Mouse (Mus musculus) c-Kit-positive CD71-positive TER-119-positive erythroid progenitor cells, embryonic 14.5 days (primary cell): Measurements from ENCODE around the gene Ybx1.

Source experiments
- DNase-seq: peaks from one replicate; pipeline ENCODE4 v3.0.0-alpha.2; 2013; ENCODE audit warnings: low spot score

Gene Ybx1

GRCm38 (mm10) chr4:119266606-119267005 lies 27.8 kb downstream of the Ybx1 start:
- no peak for DNase-seq

DNA sequence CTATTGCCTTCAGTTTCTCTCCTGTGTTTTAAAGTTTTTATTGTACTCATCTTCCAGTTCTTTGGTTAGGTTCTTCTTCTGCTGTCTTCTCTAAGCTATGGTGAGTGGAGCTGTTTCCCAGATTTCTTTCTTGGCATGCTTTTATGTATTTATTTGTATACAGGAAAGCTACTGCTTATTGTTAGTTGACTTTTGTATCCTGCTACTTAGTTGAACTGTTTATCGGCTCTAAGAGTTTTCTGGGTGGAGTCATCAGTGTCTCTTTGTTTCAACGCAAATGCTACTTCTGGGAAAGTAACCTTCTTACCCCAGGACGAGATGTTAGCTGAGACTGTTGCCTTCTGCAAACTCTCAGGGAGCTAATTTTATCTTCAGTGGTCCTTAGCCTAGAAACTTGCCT lies 30.9 kb downstream of the Ybx1 start:
- no peak for DNase-seq

- no peak for DNase-seq
These were observed 31.9 kb downstream of the Ybx1 start for GRCm38 (mm10) chr4:119262483-119262882.

GRCm38 (mm10) chr4:119261087-119261713 lies 33.2 kb downstream of the Ybx1 start:
- DNase-seq = no peak

GRCm38 (mm10) chr4:119259344-119260254 lies 34.8 kb downstream of the Ybx1 start:
- no peak for DNase-seq

GRCm38 (mm10) chr4:119257083-119257482 lies 37.3 kb downstream of the Ybx1 start:
- DNase-seq = no peak

GRCm38 (mm10) chr4:119255351-119255750 lies 39.1 kb downstream of the Ybx1 start, which contains the start of gene Cldn19:
Gene Cldn19, plus strand, starts transcription at chr4:119255414.
- DNase-seq = no peak

- DNase-seq = no peak
These were observed 40.3 kb downstream of the Ybx1 start for GRCm38 (mm10) chr4:119254012-119254618.

- DNase-seq = no peak
These were observed 42.2 kb downstream of the Ybx1 start for GRCm38 (mm10) chr4:119252025-119252808.

DNA sequence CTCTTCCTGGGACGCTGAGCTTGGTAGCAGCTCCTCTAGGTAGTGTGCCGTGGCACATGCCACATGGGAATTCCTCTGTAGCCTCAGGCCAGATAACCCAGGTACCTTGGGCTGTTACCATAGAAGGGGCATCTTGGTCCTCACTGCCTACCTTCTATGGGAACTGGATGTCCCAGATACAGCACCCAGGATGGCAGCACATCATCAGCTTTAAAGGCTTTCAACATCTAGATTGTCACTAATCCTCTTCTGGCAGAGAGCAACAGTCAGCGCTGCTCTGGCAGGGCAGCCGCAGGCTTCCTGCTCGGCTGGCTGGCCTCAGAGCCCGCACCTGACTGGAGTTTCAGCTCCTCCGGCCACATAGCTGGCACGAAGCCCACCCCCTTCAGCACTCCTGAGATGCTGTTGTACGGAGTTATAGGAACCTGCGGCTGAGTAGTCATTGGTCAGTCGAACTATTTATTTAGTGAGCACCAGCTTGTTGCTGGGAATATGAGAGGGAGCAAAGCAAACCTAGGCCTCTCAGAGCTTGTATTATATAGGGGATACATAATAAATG lies 45.9 kb downstream of the Ybx1 start:
- DNase-seq = no peak

DNA sequence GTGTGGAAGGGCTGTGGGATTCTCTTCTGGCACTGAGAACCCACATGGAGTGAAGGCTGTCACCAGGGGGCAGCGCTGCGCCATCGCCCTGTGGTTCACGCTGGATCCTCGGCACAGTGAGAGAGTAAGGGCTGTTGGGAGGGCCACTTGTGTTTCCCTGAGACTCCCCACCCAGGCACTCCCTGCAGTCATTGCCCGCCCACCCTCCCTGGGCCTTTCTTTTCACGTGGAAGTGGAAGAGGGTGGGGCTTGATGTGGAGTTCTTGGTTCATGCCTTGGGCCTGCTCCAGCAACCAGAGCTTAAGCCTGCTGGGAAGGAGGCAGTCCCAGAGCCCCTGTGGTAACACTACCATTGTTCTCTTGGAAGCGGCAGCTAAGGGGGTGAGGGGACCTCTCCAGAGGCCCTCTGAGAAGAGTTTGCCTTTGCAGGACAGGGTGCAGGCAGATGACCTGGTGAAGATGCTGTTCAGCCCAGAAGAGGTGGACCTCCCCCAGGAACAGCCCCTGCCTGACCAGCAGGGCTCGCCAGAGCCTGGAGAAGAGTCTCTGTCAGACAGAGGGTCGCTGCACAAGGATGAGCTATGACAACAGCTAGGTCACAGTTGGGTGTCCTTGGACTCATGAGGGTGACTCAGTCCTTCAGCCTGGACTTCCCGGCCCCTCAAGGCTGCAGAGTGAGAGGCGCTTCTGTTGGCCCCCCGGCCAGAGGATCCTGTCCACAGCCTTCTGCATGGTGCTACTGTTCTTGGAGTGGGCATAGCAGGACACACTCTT lies 46.8 kb downstream of the Ybx1 start:
- DNase-seq = peak; percentile 50

GRCm38 (mm10) chr4:119246688-119247225 lies 47.6 kb downstream of the Ybx1 start:
- DNase-seq = no peak

- no peak for DNase-seq
These were observed 48.4 kb downstream of the Ybx1 start for GRCm38 (mm10) chr4:119245961-119246360.

DNA sequence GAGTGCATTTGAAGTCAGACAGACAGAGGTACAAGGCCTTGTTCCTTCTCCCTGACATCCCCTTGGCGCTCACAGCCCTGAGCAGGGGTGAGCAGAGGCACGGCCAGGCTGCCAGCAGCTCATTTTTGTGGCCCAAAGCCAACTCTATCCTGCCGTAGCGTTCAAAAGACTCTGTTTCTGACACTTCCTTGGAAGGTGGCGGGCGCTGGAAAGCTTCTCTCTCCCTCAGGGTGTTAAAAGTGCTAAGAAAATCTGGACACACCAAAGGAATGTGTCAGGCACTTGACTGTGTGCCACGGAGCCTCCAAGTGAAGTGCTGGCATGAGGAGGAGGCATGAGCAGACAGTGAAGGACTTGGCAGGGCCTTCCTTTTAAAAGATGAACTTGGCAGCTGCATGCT lies 48.8 kb downstream of the Ybx1 start:
- no peak for DNase-seq

DNA sequence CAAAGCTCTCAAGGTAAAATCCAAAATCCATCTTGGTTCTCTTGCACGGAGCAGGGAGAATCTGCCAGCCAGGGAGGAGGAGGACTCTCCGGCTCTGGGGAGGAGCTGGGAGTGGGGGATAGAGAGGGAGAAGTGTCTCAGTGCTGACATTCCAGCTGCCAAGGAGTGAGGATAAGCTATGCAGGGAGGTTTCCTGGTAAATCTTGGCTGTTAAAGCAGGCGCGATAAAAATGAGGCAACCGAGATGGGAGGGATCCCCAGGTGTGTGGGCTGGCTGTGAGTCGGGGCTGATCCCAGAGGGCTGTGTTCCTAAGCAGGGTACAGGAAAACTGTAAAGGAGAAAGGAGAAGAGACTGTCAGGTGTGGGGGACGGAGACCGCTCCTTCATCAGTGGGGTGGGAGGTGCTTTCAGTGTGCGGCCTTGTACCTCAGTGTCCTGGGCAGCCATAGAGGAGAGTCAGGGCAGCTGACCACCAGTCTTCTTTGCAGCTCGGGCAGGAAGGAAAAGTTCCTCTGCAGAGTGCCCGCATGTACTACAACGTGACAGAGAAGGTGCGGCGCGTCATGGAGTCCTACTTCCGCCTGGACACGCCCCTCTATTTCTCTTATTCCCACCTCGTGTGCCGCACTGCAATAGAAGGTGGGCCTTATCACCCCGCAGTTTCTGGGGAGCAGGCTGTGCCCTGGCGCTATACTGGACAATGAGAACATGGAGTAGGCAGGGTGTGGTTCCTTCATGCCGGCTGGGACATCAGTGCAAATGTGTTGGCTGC lies 49.8 kb downstream of the Ybx1 start:
- no peak for DNase-seq

DNA sequence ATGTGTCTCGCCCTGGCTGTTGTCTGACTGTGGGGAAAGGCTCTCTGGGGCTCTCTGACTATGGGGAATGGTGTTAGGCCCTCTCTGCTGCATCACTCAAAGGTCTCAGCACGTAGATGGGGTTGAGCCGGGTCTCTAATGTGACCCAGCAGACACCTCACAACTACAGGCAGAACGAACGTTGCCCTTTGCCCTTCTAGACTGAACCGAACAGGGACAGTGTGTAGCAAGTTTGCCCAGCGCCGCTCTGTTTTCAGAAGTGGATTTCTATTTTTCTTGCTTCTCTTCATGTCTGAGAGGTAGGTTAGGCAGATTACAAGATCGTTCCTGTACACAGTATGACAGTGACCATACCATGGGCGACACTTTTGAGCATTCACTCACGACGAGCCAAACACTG lies 51.8 kb downstream of the Ybx1 start:
- DNase-seq = no peak

DNA sequence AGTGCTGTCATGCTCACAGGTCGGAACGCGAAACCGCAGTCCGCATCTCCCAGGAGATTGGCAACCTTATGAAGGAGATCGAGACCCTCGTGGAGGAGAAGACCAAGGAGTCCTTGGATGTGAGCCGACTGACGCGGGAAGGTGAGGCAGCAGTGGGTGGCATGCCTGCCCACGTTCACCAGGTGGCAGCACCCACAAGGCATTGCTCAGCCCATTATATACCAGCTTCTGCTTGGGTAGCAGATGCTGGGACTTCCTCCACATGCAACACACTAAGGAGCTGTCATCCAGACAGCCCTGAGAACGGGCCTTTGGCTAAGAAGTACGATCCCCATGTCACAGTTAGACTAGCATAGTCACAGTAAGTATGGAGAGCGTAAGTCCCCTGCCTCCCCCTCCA lies 52.7 kb downstream of the Ybx1 start:
- no peak for DNase-seq

DNA sequence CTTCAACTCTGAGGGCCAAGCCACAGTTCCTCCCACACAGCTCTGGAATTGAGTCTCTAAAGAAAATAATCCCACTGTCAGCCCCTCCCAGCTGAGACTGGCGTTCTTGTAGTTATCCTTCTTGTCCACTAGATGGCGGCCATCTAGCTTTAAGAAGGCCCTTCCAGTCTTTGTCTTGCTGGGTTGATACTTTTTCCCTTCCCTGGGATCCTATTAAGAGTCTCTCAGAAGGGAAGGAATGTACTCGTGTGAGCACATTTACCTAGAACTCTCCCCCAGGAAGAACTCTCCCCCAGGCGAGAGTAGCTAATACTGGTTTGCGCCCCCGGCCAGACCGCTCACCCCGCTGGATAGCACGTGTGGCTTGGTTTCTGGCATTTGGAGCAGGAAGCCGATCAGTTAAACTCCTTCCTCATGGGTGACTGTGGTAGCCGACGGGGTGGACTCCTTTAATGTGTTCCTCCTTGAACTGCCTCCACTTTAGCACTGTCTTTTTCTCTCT lies 55.2 kb downstream of the Ybx1 start:
- peak; percentile 73 for DNase-seq

GRCm38 (mm10) chr4:119238661-119239060 lies 55.7 kb downstream of the Ybx1 start:
- DNase-seq = peak; percentile 10

DNA sequence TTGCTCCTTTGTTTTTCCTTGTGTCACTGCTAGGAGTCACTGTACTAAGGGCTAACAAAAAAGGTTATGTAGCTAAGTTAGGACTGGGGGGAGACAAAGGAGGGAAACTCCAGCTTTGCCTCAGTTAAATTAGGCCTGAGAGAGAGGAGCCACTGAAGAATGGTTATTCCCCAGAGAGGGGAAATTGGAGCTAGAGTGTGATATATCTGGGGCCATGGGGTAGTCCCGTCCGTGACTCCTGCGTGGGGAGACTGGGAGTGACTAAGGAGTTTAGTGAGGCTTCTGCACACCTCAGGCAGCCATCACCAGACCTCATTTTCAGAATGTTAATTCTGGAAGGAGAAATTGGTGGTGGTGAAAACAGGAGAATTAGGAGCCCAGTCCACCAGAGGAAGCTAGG lies 60.1 kb downstream of the Ybx1 start:
- DNase-seq = no peak
